Comparison of ENCODE assay signal across 23 mouse cellular contexts in genomic region chr8:83719048-83719447, GRCm38 (mm10). TPM values are rescaled to one million over a fixed set of nuclear protein-coding genes. Genes with fewer than 3 reads are reported as not detected.
DNase-seq lines count a peak whose midpoint lies in the region; TF ChIP-seq lines count a peak whose summit lies in the region.
"Had no signal": no experiment of that assay in that cellular context is flagged by ENCODE, and none has a peak within 500 bp of the region (broad histone marks: within the 10 kb centered on the region; RNA-seq: fewer than 3 reads in every experiment).

No protein-coding gene starts in this region.

- H3K4me1 ChIP-seq in lung, adult 2 months (ENCODE audit: control insufficient read depth, insufficient read depth, low read length) = peaks cover 9% of the 10 kb centered on the region; the same call in 1 of the 2 replicates

- H3ac ChIP-seq in myocyte (ENCODE audit: control insufficient read depth, insufficient read length) = no peak overlapping the region

- H3K27me3 ChIP-seq in myocyte (ENCODE audit: control insufficient read depth, insufficient read depth, insufficient read length) = no peaks in the 10 kb centered on the region
- H3K27me3 ChIP-seq: CH12.LX; embryonic facial prominence, embryonic 13.5 days; embryonic facial prominence, embryonic 15.5 days; forebrain, embryonic 12.5 days; Patski had no signal

- no peak for TF ChIP-seq CTCF in gastrocnemius, adult 2 months (IDR thresholded peaks at IDR 0.05)
- no peak for TF ChIP-seq CTCF in lung, adult 2 months (IDR thresholded peaks at IDR 0.05; ENCODE audit: insufficient read depth, low read length)

- no peak overlapping the region for H3K27ac ChIP-seq in gastrocnemius, adult 2 months
- H3K27ac ChIP-seq: embryonic facial prominence, embryonic 13.5 days; embryonic facial prominence, embryonic 15.5 days; forebrain, embryonic 10.5 days; forebrain, embryonic 12.5 days had no signal

- peaks cover 42% of the 10 kb centered on the region for H3K36me3 ChIP-seq in myocyte (ENCODE audit: control insufficient read depth, insufficient read depth)

- DNase-seq in gastrocnemius, adult 2 months = peak; percentile 3
- no peak for DNase-seq in gastrocnemius, postnatal 4 days (ENCODE audit: low spot score in 2 of 2)
- DNase-seq in lung, adult 2 months = no peak
- no peak for DNase-seq in lung, postnatal 4 days
- no peak for DNase-seq in left cerebral cortex, adult 18-20 months (ENCODE audit: low spot score in 2 of 2)
- no peak for DNase-seq in kidney, adult 11 months
- DNase-seq: adrenal gland, adult 8-10 months; adrenal gland, postnatal 14 days; adrenal gland, postnatal 36 days; cerebellum, adult 18-20 months; cerebellum, adult 8-10 months; cerebellum, adult 9-11 months; cerebellum, postnatal 14 days; cerebellum, postnatal 36 days; embryo, embryonic 11 days had no signal

- H3K79me2 ChIP-seq in myocyte (ENCODE audit: control insufficient read depth, insufficient read depth) = peaks cover 51% of the 10 kb centered on the region

- no peak overlapping the region for H3K4me2 ChIP-seq in myocyte (ENCODE audit: low read depth)
- H3K4me2 ChIP-seq: embryonic facial prominence, embryonic 13.5 days; embryonic facial prominence, embryonic 15.5 days; forebrain, embryonic 12.5 days had no signal

- no peak overlapping the region for H3K4me3 ChIP-seq in gastrocnemius, adult 2 months
- no peak overlapping the region for H3K4me3 ChIP-seq in lung, adult 2 months (replicated peaks; ENCODE audit: extremely low read depth, low read depth, low read length)
- H3K4me3 ChIP-seq in myocyte = no peak overlapping the region
- H3K4me3 ChIP-seq: embryonic facial prominence, embryonic 13.5 days; embryonic facial prominence, embryonic 15.5 days; erythroblast, embryonic 14.5 days; forebrain, embryonic 10.5 days; forebrain, embryonic 12.5 days had no signal

- intact Hi-C loops in gastrocnemius, adult 2 months (cut with DNase I) = no loop called here

- 44% methylated on average over 2 of the region's 2 CpGs for WGBS in lung, adult 2 months

- peak; percentile 21; the same call in 1 of the 2 replicates for TF ChIP-seq POLR2A in lung, adult 2 months (IDR thresholded peaks at IDR 0.05; ENCODE audit: borderline replicate concordance, extremely low read depth, low read depth, low read length)
- no peak for TF ChIP-seq POLR2A in myocyte (IDR thresholded peaks at IDR 0.05; ENCODE audit: insufficient read length, low read depth)

TF ChIP-seq in myocyte, 11 proteins besides CTCF, POLR2A, EP300 and RAD21:
- TF ChIP-seq POLR2AphosphoS2 (IDR thresholded peaks at IDR 0.05; ENCODE audit: insufficient read length, low read depth) (peak; percentile 65), USF1 (IDR thresholded peaks at IDR 0.05; ENCODE audit: low read depth) (no peak)

RNA-seq across cellular contexts. Expression of gene Ddx39, which starts 4.1 kb away (rescaled TPM):
- 10 to 100 TPM; 11.2 to 13.1 TPM for total RNA-seq in gastrocnemius, adult 2 months (2021)
- 10 to 100 TPM; 26.1 to 27.5 TPM for total RNA-seq in gastrocnemius, postnatal 4 days (2021)
- 18.4 and 24.0 TPM in 2 replicates for polyA plus RNA-seq in lung, adult 2 months (2012; rRNA removed)
- 113 TPM for polyA plus RNA-seq in myocyte (2012; fragmentation: generic; extraction: Trizol)
- 10 to 100 TPM; 14.6 to 19.2 TPM for total RNA-seq in left cerebral cortex, adult 18-20 months (2021)

RNA-seq across cellular contexts. Expression of gene Pkn1, which starts 20.1 kb away (rescaled TPM):
- total RNA-seq in gastrocnemius, adult 2 months (2021) = 10 to 100 TPM; 25.8 to 29.9 TPM
- total RNA-seq in gastrocnemius, postnatal 4 days (2021) = 10 to 100 TPM; 56.6 to 60.0 TPM
- polyA plus RNA-seq in lung, adult 2 months (2012; rRNA removed) = 148 and 168 TPM in 2 replicates
- polyA plus RNA-seq in myocyte (2012; fragmentation: generic; extraction: Trizol) = 34.1 TPM
- total RNA-seq in left cerebral cortex, adult 18-20 months (2021) = 10 to 100 TPM; 53.9 to 65.2 TPM

RNA-seq across cellular contexts. Expression of gene Adgre5, which starts 22.1 kb away (rescaled TPM):
- total RNA-seq in gastrocnemius, adult 2 months (2021) = 10 to 100 TPM; 16.3 to 27.7 TPM
- 10 to 100 TPM; 82.7 to 83.4 TPM for total RNA-seq in gastrocnemius, postnatal 4 days (2021)
- 557 and 634 TPM in 2 replicates for polyA plus RNA-seq in lung, adult 2 months (2012; rRNA removed)
- polyA plus RNA-seq in myocyte (2012; fragmentation: generic; extraction: Trizol) = 137 TPM
- 10 to 100 TPM; 11.8 TPM for total RNA-seq in left cerebral cortex, adult 18-20 months (2021)

RNA-seq across cellular contexts. Expression of gene Ptger1, which starts 52.6 kb away (rescaled TPM):
- under 1 TPM; 0.08 to 0.39 TPM for total RNA-seq in gastrocnemius, adult 2 months (2021)
- total RNA-seq in gastrocnemius, postnatal 4 days (2021) = under 1 TPM; 0.49 to 0.98 TPM
- 6.8 and 7.8 TPM in 2 replicates for polyA plus RNA-seq in lung, adult 2 months (2012; rRNA removed)
- polyA plus RNA-seq in myocyte (2012; fragmentation: generic; extraction: Trizol) = 0.78 TPM
- total RNA-seq in left cerebral cortex, adult 18-20 months (2021) = 1 to 10 TPM; 1.2 to 1.6 TPM
